Mouse (Mus musculus): Measurements from ENCODE around the gene Aldh1a3. TPM values are rescaled to one million over a fixed set of nuclear protein-coding genes. Genes with fewer than 3 reads are reported as not detected.

Aldh1a3 gene
- polyA plus RNA-seq (2014; fragmentation: Nextera tagmentation; extraction: Ambion mirVana): 1.1 and 1.5 TPM in 2 replicates

GRCm38 (mm10) chr7:66427437-66428161 lies at the start of gene Aldh1a3:
TSS of gene Aldh1a3 (minus strand) at chr7:66427517.
- Histone ChIP-seq H3K4me1 (ENCODE audit: control insufficient read depth, insufficient read depth, low read length) (peaks cover 6% of the 10 kb centered on the region), H3K9ac (ENCODE audit: low read length) (peak within 1 kb of the TSS; percentile 9; the same call in 1 of the 2 replicates), H3K27me3 (ENCODE audit: control insufficient read depth, insufficient read depth, low read length) (peaks cover 43% of the 10 kb centered on the region), H3K36me3 (ENCODE audit: control insufficient read depth, insufficient read depth, low read length) (no peaks in the 10 kb centered on the region), H3K27ac (replicated peaks; ENCODE audit: low read depth, low read length) (no peak within 1 kb of the TSS), H3K9me3 (ENCODE audit: control insufficient read depth, low read length) (no peaks in the 10 kb centered on the region), H3K4me3 (ENCODE audit: low read depth, low read length) (peak within 1 kb of the TSS; percentile 37), H3K4me2 (ENCODE audit: low read depth, severe bottlenecking) (peak within 1 kb of the TSS; percentile 80)
- WGBS: under 1% methylated on average over 53 of the region's 56 CpGs
- peak; percentile 55 for DNase-seq (ENCODE audit: low spot score)
- peak; percentile 59 for ATAC-seq (ENCODE audit: insufficient number of reproducible peaks, low FRiP score, low TSS enrichment, low read depth)

DNA sequence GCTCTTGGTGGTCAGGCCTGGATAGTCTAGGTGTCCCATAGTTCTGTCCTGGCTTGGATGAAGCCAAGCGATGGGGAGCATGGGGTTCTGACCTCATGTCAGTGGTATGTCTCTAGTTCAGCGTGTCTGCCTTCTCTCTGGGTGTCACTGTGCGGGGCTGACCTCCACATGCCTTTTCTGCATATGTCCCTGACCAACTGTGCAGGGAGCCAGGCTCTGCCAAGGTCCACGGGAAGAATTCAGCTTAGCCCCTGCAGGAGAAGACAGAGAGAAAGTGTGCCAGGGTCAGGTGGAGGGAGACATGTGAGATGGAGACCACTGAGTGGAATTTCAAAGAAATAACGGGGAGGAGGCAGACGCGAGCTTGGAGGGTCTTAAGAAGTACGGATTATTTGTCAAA lies 49.0 kb upstream of the Aldh1a3 start:
- H3K9ac ChIP-seq (ENCODE audit: low read length): no peak overlapping the region
- H3K4me1 ChIP-seq (ENCODE audit: control insufficient read depth, insufficient read depth, low read length): 0 out of 2 replicates have a peak, but pooled peaks cover 2% of the 10 kb centered on the region
- no peak overlapping the region for H3K27ac ChIP-seq (replicated peaks; ENCODE audit: low read depth, low read length)
- no peaks in the 10 kb centered on the region for H3K36me3 ChIP-seq (ENCODE audit: control insufficient read depth, insufficient read depth, low read length)
- no peaks in the 10 kb centered on the region for H3K27me3 ChIP-seq (ENCODE audit: control insufficient read depth, insufficient read depth, low read length)
- H3K4me2 ChIP-seq (ENCODE audit: low read depth, severe bottlenecking): no peak overlapping the region
- ATAC-seq (ENCODE audit: insufficient number of reproducible peaks, low FRiP score, low TSS enrichment, low read depth): no peak
- H3K9me3 ChIP-seq (ENCODE audit: control insufficient read depth, low read length): no peaks in the 10 kb centered on the region
- no peak for DNase-seq (ENCODE audit: low spot score)
- no peak overlapping the region for H3K4me3 ChIP-seq (ENCODE audit: low read depth, low read length)
- WGBS: 58% methylated on average over 8 of the region's 8 CpGs

GRCm38 (mm10) chr7:66471641-66472216 lies 44.4 kb upstream of the Aldh1a3 start:
- ATAC-seq (ENCODE audit: insufficient number of reproducible peaks, low FRiP score, low TSS enrichment, low read depth): no peak
- Histone ChIP-seq H3K4me2 (ENCODE audit: low read depth, severe bottlenecking) (no peak overlapping the region), H3K9ac (ENCODE audit: low read length) (no peak overlapping the region), H3K4me3 (ENCODE audit: low read depth, low read length) (no peak overlapping the region), H3K4me1 (ENCODE audit: control insufficient read depth, insufficient read depth, low read length) (no peaks in the 10 kb centered on the region), H3K27me3 (ENCODE audit: control insufficient read depth, insufficient read depth, low read length) (no peaks in the 10 kb centered on the region), H3K27ac (replicated peaks; ENCODE audit: low read depth, low read length) (no peak overlapping the region), H3K9me3 (ENCODE audit: control insufficient read depth, low read length) (no peaks in the 10 kb centered on the region), H3K36me3 (ENCODE audit: control insufficient read depth, insufficient read depth, low read length) (no peaks in the 10 kb centered on the region)
- no peak for DNase-seq (ENCODE audit: low spot score)
- WGBS: 85% methylated on average over 12 of the region's 12 CpGs

- no peak overlapping the region for H3K27ac ChIP-seq (replicated peaks; ENCODE audit: low read depth, low read length)
- H3K4me1 ChIP-seq (ENCODE audit: control insufficient read depth, insufficient read depth, low read length): no peaks in the 10 kb centered on the region
- H3K9ac ChIP-seq (ENCODE audit: low read length): no peak overlapping the region
- no peaks in the 10 kb centered on the region for H3K27me3 ChIP-seq (ENCODE audit: control insufficient read depth, insufficient read depth, low read length)
- no peaks in the 10 kb centered on the region for H3K36me3 ChIP-seq (ENCODE audit: control insufficient read depth, insufficient read depth, low read length)
- 91% methylated on average over 14 of the region's 14 CpGs for WGBS
- H3K9me3 ChIP-seq (ENCODE audit: control insufficient read depth, low read length): no peaks in the 10 kb centered on the region
- H3K4me2 ChIP-seq (ENCODE audit: low read depth, severe bottlenecking): no peak overlapping the region
- H3K4me3 ChIP-seq (ENCODE audit: low read depth, low read length): no peak overlapping the region
- ATAC-seq (ENCODE audit: insufficient number of reproducible peaks, low FRiP score, low TSS enrichment, low read depth) (no peak), DNase-seq (ENCODE audit: low spot score) (no peak)
These were observed 39.3 kb upstream of the Aldh1a3 start for GRCm38 (mm10) chr7:66466641-66467040.

- 86% methylated on average over 5 of the region's 5 CpGs for WGBS
- H3K4me1 ChIP-seq (ENCODE audit: control insufficient read depth, insufficient read depth, low read length): no peaks in the 10 kb centered on the region
- DNase-seq (ENCODE audit: low spot score) (no peak), ATAC-seq (ENCODE audit: insufficient number of reproducible peaks, low FRiP score, low TSS enrichment, low read depth) (no peak)
- H3K27ac ChIP-seq (replicated peaks; ENCODE audit: low read depth, low read length): no peak overlapping the region
- no peaks in the 10 kb centered on the region for H3K27me3 ChIP-seq (ENCODE audit: control insufficient read depth, insufficient read depth, low read length)
- H3K4me2 ChIP-seq (ENCODE audit: low read depth, severe bottlenecking): no peak overlapping the region
- H3K36me3 ChIP-seq (ENCODE audit: control insufficient read depth, insufficient read depth, low read length): no peaks in the 10 kb centered on the region
- no peak overlapping the region for H3K4me3 ChIP-seq (ENCODE audit: low read depth, low read length)
- no peak overlapping the region for H3K9ac ChIP-seq (ENCODE audit: low read length)
- H3K9me3 ChIP-seq (ENCODE audit: control insufficient read depth, low read length): no peaks in the 10 kb centered on the region
These were observed 37.9 kb upstream of the Aldh1a3 start for GRCm38 (mm10) chr7:66465241-66465640.

- H3K4me2 ChIP-seq (ENCODE audit: low read depth, severe bottlenecking): no peak overlapping the region
- ATAC-seq (ENCODE audit: insufficient number of reproducible peaks, low FRiP score, low TSS enrichment, low read depth): no peak
- H3K9ac ChIP-seq (ENCODE audit: low read length): no peak overlapping the region
- H3K27me3 ChIP-seq (ENCODE audit: control insufficient read depth, insufficient read depth, low read length): no peaks in the 10 kb centered on the region
- 95% methylated on average over 1 of the region's 1 CpGs for WGBS
- no peaks in the 10 kb centered on the region for H3K36me3 ChIP-seq (ENCODE audit: control insufficient read depth, insufficient read depth, low read length)
- DNase-seq (ENCODE audit: low spot score): no peak
- H3K27ac ChIP-seq (replicated peaks; ENCODE audit: low read depth, low read length): no peak overlapping the region
- no peak overlapping the region for H3K4me3 ChIP-seq (ENCODE audit: low read depth, low read length)
- no peaks in the 10 kb centered on the region for H3K9me3 ChIP-seq (ENCODE audit: control insufficient read depth, low read length)
- H3K4me1 ChIP-seq (ENCODE audit: control insufficient read depth, insufficient read depth, low read length): no peaks in the 10 kb centered on the region
These were observed 35.8 kb upstream of the Aldh1a3 start for GRCm38 (mm10) chr7:66463081-66463480.

DNA sequence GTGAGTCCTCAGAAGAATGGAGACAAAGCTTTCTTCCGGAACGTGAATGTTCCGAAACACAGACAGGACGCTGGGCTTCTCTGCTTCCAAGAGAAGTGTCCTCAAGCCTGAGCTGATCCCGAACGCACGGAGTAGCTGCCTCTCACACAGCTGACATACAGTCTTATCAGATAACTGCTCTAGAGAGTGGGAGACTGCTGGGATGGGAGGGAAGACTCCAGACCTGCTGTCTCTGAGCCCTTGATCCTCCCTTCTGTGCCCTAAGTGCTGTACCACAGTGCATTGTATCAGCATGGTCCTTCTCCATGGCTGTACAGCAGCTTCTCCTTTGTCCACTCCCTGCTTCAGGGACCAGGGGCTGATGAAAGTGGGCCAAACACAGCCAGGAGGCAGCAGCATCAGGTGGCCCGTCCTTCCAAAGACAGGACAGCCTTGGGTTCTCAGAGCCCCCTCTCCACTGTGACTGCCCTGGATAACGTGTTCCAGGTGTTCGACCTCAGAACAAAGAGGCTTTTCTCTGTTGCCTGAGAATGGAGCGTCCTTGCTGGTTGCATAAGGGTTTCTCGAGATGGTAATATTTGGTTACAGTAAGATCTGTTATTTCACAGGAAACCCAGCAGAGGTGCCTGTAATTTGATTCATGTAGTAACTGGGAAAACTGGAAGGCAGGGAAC lies 24.4 kb upstream of the Aldh1a3 start:
- no peaks in the 10 kb centered on the region for H3K36me3 ChIP-seq (ENCODE audit: control insufficient read depth, insufficient read depth, low read length)
- H3K4me2 ChIP-seq (ENCODE audit: low read depth, severe bottlenecking): no peak overlapping the region
- H3K27me3 ChIP-seq (ENCODE audit: control insufficient read depth, insufficient read depth, low read length): no peaks in the 10 kb centered on the region
- H3K9me3 ChIP-seq (ENCODE audit: control insufficient read depth, low read length): no peaks in the 10 kb centered on the region
- ATAC-seq (ENCODE audit: insufficient number of reproducible peaks, low FRiP score, low TSS enrichment, low read depth) (no peak), DNase-seq (ENCODE audit: low spot score) (peak; percentile 57)
- H3K9ac ChIP-seq (ENCODE audit: low read length): 0 out of 2 replicates have a peak overlapping the region, but pooled peaks have one; percentile 27
- H3K4me1 ChIP-seq (ENCODE audit: control insufficient read depth, insufficient read depth, low read length): peaks cover 17% of the 10 kb centered on the region
- 48% methylated on average over 12 of the region's 12 CpGs for WGBS
- H3K27ac ChIP-seq (replicated peaks; ENCODE audit: low read depth, low read length): peak overlapping the region; percentile 62
- H3K4me3 ChIP-seq (ENCODE audit: low read depth, low read length): no peak overlapping the region

DNA sequence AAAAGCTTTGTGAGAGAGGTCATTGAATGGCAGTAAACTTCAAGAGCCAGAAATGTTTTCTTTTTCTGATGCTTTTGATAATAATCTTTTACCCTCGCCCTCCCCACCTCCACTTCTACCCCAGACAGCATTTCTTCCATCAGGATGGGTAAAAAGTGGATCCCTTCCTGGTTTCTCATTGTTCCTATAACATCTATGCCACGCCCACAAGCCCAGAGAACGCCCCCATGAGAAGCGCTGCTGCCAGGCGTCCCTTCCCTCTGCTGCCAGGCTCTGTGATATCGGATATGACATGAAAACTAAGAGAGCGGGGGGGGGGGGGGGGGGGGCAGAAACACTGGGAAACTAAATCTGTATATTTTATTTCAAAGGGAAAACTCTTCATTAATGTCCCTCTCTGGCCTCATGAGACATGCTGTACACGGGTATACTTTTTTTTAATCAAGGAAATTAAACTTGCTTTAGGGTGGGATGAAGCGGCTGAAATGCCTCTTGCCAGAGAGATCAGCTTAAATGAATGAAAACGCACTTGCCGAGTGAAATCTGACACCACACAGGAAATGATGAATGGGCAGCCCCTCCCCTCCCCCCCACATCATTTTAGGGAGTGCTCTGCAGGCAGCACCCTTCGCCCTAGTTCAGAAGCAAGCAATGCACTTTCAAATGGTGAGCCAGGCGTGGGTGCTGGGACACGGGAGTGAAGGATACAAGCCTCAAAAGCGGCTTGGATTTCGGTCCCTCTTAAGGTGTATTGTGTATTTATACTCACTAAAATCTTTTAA lies 22.8 kb upstream of the Aldh1a3 start:
- peaks cover 18% of the 10 kb centered on the region for H3K4me1 ChIP-seq (ENCODE audit: control insufficient read depth, insufficient read depth, low read length)
- no peaks in the 10 kb centered on the region for H3K9me3 ChIP-seq (ENCODE audit: control insufficient read depth, low read length)
- no peak overlapping the region for H3K4me3 ChIP-seq (ENCODE audit: low read depth, low read length)
- no peaks in the 10 kb centered on the region for H3K36me3 ChIP-seq (ENCODE audit: control insufficient read depth, insufficient read depth, low read length)
- no peak overlapping the region; the same call in 1 of the 2 replicates for H3K27ac ChIP-seq (replicated peaks; ENCODE audit: low read depth, low read length)
- ATAC-seq (ENCODE audit: insufficient number of reproducible peaks, low FRiP score, low TSS enrichment, low read depth): peak; percentile 33; the same call in 1 of the 2 replicates
- peak overlapping the region; percentile 38 for H3K4me2 ChIP-seq (ENCODE audit: low read depth, severe bottlenecking)
- H3K9ac ChIP-seq (ENCODE audit: low read length): no peak overlapping the region
- peak; percentile 72 for DNase-seq (ENCODE audit: low spot score)
- H3K27me3 ChIP-seq (ENCODE audit: control insufficient read depth, insufficient read depth, low read length): no peaks in the 10 kb centered on the region
- WGBS: 6% methylated on average over 16 of the region's 16 CpGs
